Mouse (Mus musculus) lung, postnatal 0 days (tissue): ENCODE data around the gene Gm4340.
"Not testable (repeated sequence)": the region's sequence is repeated elsewhere in the genome, so short reads cannot be mapped to it uniquely, and the experiment has no call there.

ENCODE experiments used
- CTCF ChIP-seq: IDR thresholded peaks from 2 replicates; pipeline ENCODE4 v1.5.1; 2016; ENCODE audit warnings: antibody characterized with exemption, mild to moderate bottlenecking
- EP300 ChIP-seq: IDR thresholded peaks from 2 replicates; pipeline ENCODE4 v1.6.1; 2016; ENCODE audit warnings: antibody characterized with exemption, mild to moderate bottlenecking, control low read depth

DNA sequence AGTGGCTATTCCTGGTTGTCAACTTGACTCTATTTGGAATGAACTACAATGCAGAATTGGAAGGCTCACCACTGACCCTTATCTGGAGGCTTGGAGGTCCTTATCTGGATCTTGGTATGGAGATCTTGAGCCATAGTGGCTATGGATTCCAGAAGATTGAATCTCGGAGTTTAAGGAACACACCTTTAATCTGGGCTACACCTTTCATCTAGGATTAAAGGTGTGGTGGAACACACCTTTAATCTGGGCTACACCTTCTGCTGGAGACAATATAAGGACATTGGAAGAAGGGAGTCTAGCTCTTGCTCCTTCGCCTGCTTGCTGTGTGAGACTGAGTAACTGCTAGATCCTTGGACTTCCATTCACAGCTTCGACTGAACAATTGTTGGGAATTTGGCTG is 42.6 kb upstream of the Gm4340 start, which contains the start of gene Gm6763:
- TF ChIP-seq CTCF, EP300: not testable (repeated sequence)
